Mouse (Mus musculus) layer of hippocampus, adult 8-10 months (tissue): ENCODE measurements around the gene Yjefn3. TPM values are rescaled to one million over a fixed set of nuclear protein-coding genes. Genes with fewer than 3 reads are reported as not detected.

Experiments used
- DNase-seq, 2 experiments: peaks; one replicate each; pipeline ENCODE4 v3.0.0; 2022; ENCODE audit warnings: low spot score in 2 of 2
- total RNA-seq, 4 experiments: library from RNA; stranded (reverse); gene quantifications; 2 replicates each; pipeline ENCODE4 v1.2.4; 2022

The Yjefn3 gene
- total RNA-seq, 4 experiments from 2014 or later, result 19.1 to 43.7 (median 32.3) TPM

DNA sequence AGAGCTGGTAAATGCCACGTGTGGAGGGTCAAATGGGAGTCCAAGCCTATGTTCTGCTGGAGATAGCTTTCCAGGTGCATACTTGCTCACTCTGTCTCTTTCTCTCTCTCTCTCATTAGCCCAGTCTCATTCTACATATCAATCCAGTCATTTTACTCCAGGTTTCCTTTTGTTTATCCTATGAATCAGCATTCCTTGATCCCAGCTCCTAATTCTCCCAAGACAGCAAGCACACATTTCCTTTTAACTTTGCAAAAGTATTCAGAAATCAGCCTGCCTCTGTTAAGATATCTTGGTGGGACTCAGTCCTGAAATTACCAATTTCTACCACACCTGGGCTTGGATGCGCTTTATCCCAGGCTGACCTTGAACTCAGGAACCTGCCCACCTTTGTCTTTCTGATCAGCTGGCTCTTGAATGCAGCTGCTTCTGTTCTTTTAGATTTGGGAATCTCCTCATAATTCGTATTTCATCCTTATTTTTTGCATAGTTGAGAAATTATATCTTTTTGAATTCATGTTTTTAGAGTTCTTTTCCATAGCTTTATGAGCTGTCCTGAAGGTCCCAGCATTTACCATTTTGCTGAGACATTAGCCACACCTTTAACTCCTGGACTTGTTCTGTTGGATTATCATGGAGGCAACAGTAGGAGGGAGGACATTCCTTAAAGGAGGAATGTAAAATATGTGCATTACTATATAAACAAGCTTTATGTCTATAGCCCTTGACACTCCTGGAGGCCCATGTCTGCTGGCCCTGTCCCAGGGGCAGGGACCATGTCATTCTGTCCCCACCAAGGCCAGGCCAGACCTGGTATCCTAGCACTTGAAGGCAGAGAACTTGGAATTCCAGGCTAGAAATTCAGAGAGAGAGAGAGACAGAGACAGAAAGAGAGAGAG lies 55.1 kb downstream of the Yjefn3 start:
- no peak for DNase-seq

Other genes starting within 250 kb of the Yjefn3 start
- 1 to 10 TPM; 4.4 to 6.8 (median 5.4) TPM for gene Zfp964, start 248.2 kb downstream of the Yjefn3 start, total RNA-seq
- gene Zfp869, start 192.0 kb downstream of the Yjefn3 start, total RNA-seq, result 10 to 100 TPM; 20.8 to 23.9 (median 23.1) TPM
- 1 to 10 TPM; 2.9 to 5.2 (median 3.6) TPM for gene Zfp963, start 152.7 kb downstream of the Yjefn3 start, total RNA-seq
- 1 to 10 TPM; 1.7 to 2.9 (median 2.1) TPM for gene Gm20422, start 127.8 kb downstream of the Yjefn3 start, total RNA-seq
- gene Atp13a1, start 111.5 kb downstream of the Yjefn3 start, total RNA-seq, result 10 to 100 TPM; 37.5 to 40.3 (median 38.9) TPM
- 10 to 100 TPM; 26.2 to 36.6 (median 31.0) TPM for gene Zfp866, start 111.5 kb downstream of the Yjefn3 start, total RNA-seq
- 10 to 100 TPM; 15.1 to 28.6 (median 18.1) TPM for gene Gmip, start 94.0 kb downstream of the Yjefn3 start, total RNA-seq
- under 1 TPM; 0.49 to 0.69 (median 0.66) TPM for gene Lpar2, start 80.3 kb downstream of the Yjefn3 start, total RNA-seq
- gene Pbx4, start 70.2 kb downstream of the Yjefn3 start, total RNA-seq, result 10 to 100 TPM; 15.7 to 22.4 (median 20.7) TPM
- gene Cilp2, start 15.0 kb downstream of the Yjefn3 start, total RNA-seq, result under 1 TPM; 0.57 to 0.62 (median 0.59) TPM
- gene Tssk6, start 528 bp downstream of the Yjefn3 start, total RNA-seq, result under 1 TPM in 2 of 4 experiments, not detected in 2; 0.41 to 0.47 TPM
- gene Ndufa13, start 154 bp downstream of the Yjefn3 start, total RNA-seq, result 100 to 1,000 TPM in 3 of 4 experiments, 10 to 100 TPM in 1; 95.2 to 148 (median 127) TPM
- gene Gatad2a, start 93.7 kb upstream of the Yjefn3 start, total RNA-seq, result 10 to 100 TPM; 27.9 to 37.6 (median 33.3) TPM
- 10 to 100 TPM; 62.7 to 76.5 (median 72.8) TPM for gene Mau2, start 140.0 kb upstream of the Yjefn3 start, total RNA-seq
- 10 to 100 TPM; 55.2 to 60.3 (median 57.2) TPM for gene Sugp1, start 140.1 kb upstream of the Yjefn3 start, total RNA-seq
- 10 to 100 TPM in 1 of 4 experiments, 1 to 10 TPM in 3; 2.6 to 11.3 (median 4.6) TPM for gene Tm6sf2, start 170.2 kb upstream of the Yjefn3 start, total RNA-seq
- gene Hapln4, start 180.7 kb upstream of the Yjefn3 start, total RNA-seq, result 100 to 1,000 TPM in 2 of 4 experiments, 10 to 100 TPM in 2; 96.7 to 109 (median 100) TPM
- gene Ncan, start 218.2 kb upstream of the Yjefn3 start, total RNA-seq, result 100 to 1,000 TPM; 121 to 134 (median 129) TPM
- 10 to 100 TPM; 28.3 to 38.4 (median 31.2) TPM for gene Nr2c2ap, start 228.6 kb upstream of the Yjefn3 start, total RNA-seq
- 10 to 100 TPM; 13.6 to 18.9 (median 14.7) TPM for gene Rfxank, start 236.4 kb upstream of the Yjefn3 start, total RNA-seq
- gene Borcs8, start 236.8 kb upstream of the Yjefn3 start, total RNA-seq, result 10 to 100 TPM; 41.6 to 46.4 (median 43.8) TPM
- under 1 TPM in 2 of 4 experiments, not detected in 2; 0.82 to 0.96 TPM for gene Mef2b, start 237.0 kb upstream of the Yjefn3 start, total RNA-seq